Mouse (Mus musculus) hindbrain, embryonic 12.5 days (tissue): ENCODE measurements at regions not wholly inside any gene's neighbourhood (a gene's known extent, or its start where the extent isn't known, plus 50 kb on each side); places are given as distances from the start of the nearest gene placed in this dataset.

ENCODE experiments used
- ATAC-seq: fragments of 200-750 bp; cut with Nextera tagmentation; 2 replicates; pipeline ENCODE4 v1.8.0; 2017; ENCODE audit warnings: moderate TSS enrichment; ENCODE audit not compliant: low FRiP score
- H3K27ac ChIP-seq: fragments of 300-500 bp; sonication (generic); 2 replicates; pipeline ENCODE4 v1.5.1; 2016; ENCODE audit warnings: mild to moderate bottlenecking
- H3K27me3 ChIP-seq: fragments of 300-500 bp; sonication (generic); 2 replicates; pipeline ENCODE4 v1.6.1; 2016; ENCODE audit warnings: mild to moderate bottlenecking
- H3K36me3 ChIP-seq: fragments of 300-500 bp; sonication (generic); 2 replicates; pipeline ENCODE4 v1.6.1; 2016; ENCODE audit warnings: mild to moderate bottlenecking
- H3K4me1 ChIP-seq: fragments of 300-500 bp; sonication (generic); 2 replicates; pipeline ENCODE4 v1.6.1; 2016
- H3K4me2 ChIP-seq: fragments of 300-500 bp; sonication (generic); replicated peaks from 2 replicates; pipeline ENCODE4 v1.6.1; 2016; ENCODE audit warnings: mild to moderate bottlenecking
- H3K4me3 ChIP-seq: fragments of 300-500 bp; sonication (generic); 2 replicates; pipeline ENCODE4 v1.5.1; 2016; ENCODE audit warnings: mild to moderate bottlenecking
- H3K9ac ChIP-seq: fragments of 300-500 bp; sonication (generic); 2 replicates; pipeline ENCODE4 v1.6.1; 2016; ENCODE audit warnings: mild to moderate bottlenecking, moderate library complexity
- H3K9me3 ChIP-seq: fragments of 300-500 bp; sonication (generic); replicated peaks from 2 replicates; pipeline ENCODE4 v1.6.1; 2016; ENCODE audit warnings: mild to moderate bottlenecking
- WGBS: fragments of 180-500 bp; shearing (Covaris S2); methylation state at CpG from one replicate; pipeline ENCODE4 v1.1.7; 2016; 5-methylcytosine and 5-hydroxymethylcytosine counted together

- WGBS, result 42% methylated on average over 3 of the region's 3 CpGs
- no peak overlapping the region for H3K9ac ChIP-seq
- no peak for ATAC-seq
- H3K27me3 ChIP-seq, result no peaks in the 10 kb centered on the region
- no peaks in the 10 kb centered on the region for H3K9me3 ChIP-seq
- no peak overlapping the region for H3K4me3 ChIP-seq
- H3K27ac ChIP-seq, result no peak overlapping the region
- H3K4me1 ChIP-seq, result no peaks in the 10 kb centered on the region
- H3K36me3 ChIP-seq, result no peaks in the 10 kb centered on the region
- no peak overlapping the region for H3K4me2 ChIP-seq
These were observed 70.7 kb downstream of the Zic3 start for GRCm38 (mm10) chrX:58093245-58093644.

- Histone ChIP-seq H3K27me3 (no peaks in the 10 kb centered on the region), H3K4me2 (no peak overlapping the region), H3K9me3 (no peaks in the 10 kb centered on the region), H3K9ac (no peak overlapping the region), H3K4me3 (no peak overlapping the region), H3K27ac (no peak overlapping the region), H3K4me1 (no peaks in the 10 kb centered on the region), H3K36me3 (no peaks in the 10 kb centered on the region)
- 89% methylated on average over 8 of the region's 8 CpGs for WGBS
- no peak for ATAC-seq
These were observed 95.4 kb downstream of the Zic3 start for GRCm38 (mm10) chrX:58117761-58118426.

DNA sequence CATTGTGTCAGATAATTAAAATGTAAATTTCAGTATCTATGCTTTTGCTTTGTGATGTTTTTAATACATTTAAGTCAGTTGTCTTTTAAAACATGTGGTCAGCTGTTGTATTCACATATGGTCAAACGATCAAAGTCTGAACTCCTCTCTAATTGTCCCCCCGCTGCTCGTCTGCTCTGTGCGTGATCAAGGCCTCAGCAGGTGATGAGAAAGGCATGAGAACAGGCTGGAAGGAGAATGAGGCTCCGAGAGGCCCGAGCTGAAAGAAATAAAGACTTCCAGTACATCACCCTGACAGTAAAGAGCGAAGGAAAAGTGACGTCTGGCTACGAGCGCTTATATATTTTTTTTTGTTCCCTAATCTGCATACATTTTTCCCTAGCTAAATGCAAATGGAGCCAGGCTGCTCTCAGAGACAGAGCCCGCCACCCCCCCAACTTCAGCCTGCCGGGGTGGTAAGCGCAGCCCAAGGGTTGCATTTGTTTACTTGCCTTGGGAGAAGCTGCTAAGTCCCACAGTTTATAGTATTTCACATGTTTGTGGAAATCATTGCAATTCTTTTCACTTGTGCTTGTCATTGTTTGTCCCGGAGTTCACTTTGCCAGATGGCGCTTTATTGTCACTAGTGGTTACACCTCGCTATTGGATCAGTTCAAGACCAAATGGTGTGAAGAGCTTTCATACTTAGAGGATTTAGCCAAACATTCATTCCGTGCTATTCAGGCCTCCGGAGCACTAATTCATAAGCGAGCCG, 133.0 kb downstream of the Zic3 start:
- Histone ChIP-seq H3K27me3 (no peaks in the 10 kb centered on the region), H3K4me1 (no peaks in the 10 kb centered on the region), H3K4me3 (0 out of 2 replicates have a peak overlapping the region, but pooled peaks have one; percentile 2), H3K4me2 (peak overlapping the region; percentile 44), H3K27ac (peak overlapping the region; percentile 48; the same call in 1 of the 2 replicates), H3K36me3 (no peaks in the 10 kb centered on the region), H3K9ac (no peak overlapping the region), H3K9me3 (no peaks in the 10 kb centered on the region)
- peak; percentile 76 for ATAC-seq
- 25% methylated on average over 20 of the region's 20 CpGs for WGBS

DNA sequence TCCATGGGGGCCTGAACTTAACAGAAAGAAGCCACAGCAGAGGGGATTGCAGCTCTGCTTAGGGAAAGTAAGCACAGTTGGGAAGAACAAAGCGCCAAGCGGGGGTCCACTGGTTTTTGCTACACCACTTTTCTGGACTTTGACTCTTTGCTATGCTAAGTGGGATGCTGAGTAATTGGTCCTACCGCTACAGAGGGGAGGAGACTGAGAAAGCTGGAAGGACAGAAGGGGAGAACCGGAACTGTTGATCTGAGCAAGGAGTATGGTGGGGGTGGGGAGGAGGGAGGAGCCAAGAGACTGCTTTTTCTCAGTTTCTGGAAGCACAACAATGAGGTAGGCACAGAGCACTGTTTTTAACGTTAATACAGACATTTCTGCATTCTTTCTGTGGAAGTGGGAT, 134.9 kb downstream of the Zic3 start:
- Histone ChIP-seq H3K4me2 (no peak overlapping the region), H3K4me1 (no peaks in the 10 kb centered on the region), H3K9ac (no peak overlapping the region), H3K4me3 (no peak overlapping the region), H3K27me3 (no peaks in the 10 kb centered on the region), H3K9me3 (no peaks in the 10 kb centered on the region), H3K27ac (no peak overlapping the region), H3K36me3 (no peaks in the 10 kb centered on the region)
- no peak for ATAC-seq
- 26% methylated on average over 5 of the region's 5 CpGs for WGBS

- Histone ChIP-seq H3K9ac (no peak overlapping the region), H3K4me2 (no peak overlapping the region), H3K4me1 (no peaks in the 10 kb centered on the region), H3K4me3 (no peak overlapping the region), H3K9me3 (no peaks in the 10 kb centered on the region), H3K27ac (no peak overlapping the region), H3K36me3 (no peaks in the 10 kb centered on the region), H3K27me3 (no peaks in the 10 kb centered on the region)
- 74% methylated on average over 12 of the region's 12 CpGs for WGBS
- ATAC-seq, result no peak
These were observed 143.8 kb downstream of the Zic3 start for GRCm38 (mm10) chrX:58166184-58166904.

DNA sequence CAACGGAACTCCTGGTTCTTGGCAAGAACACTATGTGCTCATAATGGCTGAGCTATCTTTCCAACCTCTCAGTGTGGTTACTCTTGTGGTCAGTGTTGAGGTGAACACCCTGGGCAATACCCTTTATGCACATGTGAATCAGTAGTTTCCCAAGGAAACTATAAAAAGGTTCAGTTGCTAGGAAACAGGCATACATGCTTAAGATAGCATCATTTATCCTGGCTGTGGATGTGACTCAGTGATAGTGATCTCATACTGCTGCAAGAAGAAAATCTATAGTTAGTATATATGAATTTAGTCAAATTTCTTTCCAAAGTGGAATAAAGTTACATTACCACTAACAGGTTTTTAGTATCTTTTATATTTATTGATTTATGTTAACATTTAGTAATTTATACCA, 151.8 kb downstream of the Zic3 start:
- Histone ChIP-seq H3K4me2 (no peak overlapping the region), H3K4me3 (no peak overlapping the region), H3K27me3 (no peaks in the 10 kb centered on the region), H3K9ac (no peak overlapping the region), H3K36me3 (no peaks in the 10 kb centered on the region), H3K27ac (no peak overlapping the region), H3K4me1 (no peaks in the 10 kb centered on the region), H3K9me3 (no peaks in the 10 kb centered on the region)
- ATAC-seq, result no peak
- WGBS, result 88% methylated on average over 1 of the region's 1 CpGs
